Mouse (Mus musculus) hematopoietic stem cell, adult 5-6 weeks (primary cell): ENCODE results near the gene Fbxo42. TPM values are rescaled to one million over a fixed set of nuclear protein-coding genes. Genes with fewer than 3 reads are reported as not detected.

Source experiments
- ATAC-seq, 2 experiments: fragments of 125-278 bp in 1 of 2; replicated peaks in 1 of 2; 2 replicates each; pipeline ENCODE4 v1.8.0; 2016 to 2017; ENCODE audit warnings: inconsistent platforms in 2 of 2, mild to moderate bottlenecking in 2 of 2, moderate number of reproducible peaks in 2 of 2, low read depth in 1 of 2, moderate TSS enrichment in 1 of 2; ENCODE audit not compliant: low FRiP score in 2 of 2, poor library complexity in 2 of 2, severe bottlenecking in 2 of 2, insufficient read depth in 1 of 2, low TSS enrichment in 1 of 2
- total RNA-seq: library from RNA; stranded (forward); fragments of 172-1452, 232-1000 nt; gene quantifications from 2 replicates; pipeline ENCODE4 v1.2.3, GENCODE M21; 2017

Gene Fbxo42
- total RNA-seq, 1 experiment from 2014 or later, result 10.0 TPM

DNA sequence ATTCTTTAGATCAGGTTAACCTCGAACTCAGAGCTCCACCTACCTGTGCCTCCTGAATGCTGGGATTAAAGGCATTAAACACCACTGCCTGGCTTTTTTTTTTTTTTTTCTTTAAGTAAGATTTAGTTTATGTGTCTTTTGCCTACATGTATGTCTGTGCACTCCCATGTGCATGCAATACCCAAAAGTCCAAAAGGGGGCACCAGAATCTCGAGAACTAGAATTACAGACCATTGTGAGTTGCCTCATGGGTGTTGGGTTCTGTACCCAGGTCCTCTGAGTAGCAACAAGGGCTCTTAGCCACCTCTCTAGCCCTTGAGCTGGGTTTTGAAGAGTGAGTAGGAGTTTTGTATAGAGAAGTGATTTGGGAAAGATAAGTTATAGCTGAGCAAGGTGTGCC is 104.9 kb downstream of the Fbxo42 start:
- ATAC-seq, result no peak

Other genes with a start within 250 kb of the Fbxo42 start
- 11.0 and 12.1 TPM in 2 replicates for gene Padi2, start 241.6 kb upstream of the Fbxo42 start, total RNA-seq
- 69.8 and 102 TPM in 2 replicates for gene Sdhb, start 186.7 kb upstream of the Fbxo42 start, total RNA-seq
- gene Atp13a2, start 161.0 kb upstream of the Fbxo42 start, total RNA-seq, result 34.5 and 51.0 TPM in 2 replicates
- not detected in 2 replicates for gene Mfap2, start 137.5 kb upstream of the Fbxo42 start, total RNA-seq
- 8.3 and 9.9 TPM in 2 replicates for gene Crocc, start 87.4 kb upstream of the Fbxo42 start, total RNA-seq
- gene Necap2, start 69.6 kb upstream of the Fbxo42 start, total RNA-seq, result 44.7 and 59.7 TPM in 2 replicates
- gene Spata21, start 59.6 kb upstream of the Fbxo42 start, total RNA-seq, result not detected in 2 replicates
- gene Szrd1, start 8.1 kb upstream of the Fbxo42 start, total RNA-seq, result 51.7 and 59.0 TPM in 2 replicates
- gene Rsg1, start 66.0 kb downstream of the Fbxo42 start, total RNA-seq, result 0.81 and 3.5 TPM in 2 replicates
- not detected in 2 replicates for gene Arhgef19, start 91.6 kb downstream of the Fbxo42 start, total RNA-seq
- gene Epha2, start 153.3 kb downstream of the Fbxo42 start, total RNA-seq, result 1.0 TPM in 1 of 2 replicates, not detected in the other
- gene Fam131c, start 220.3 kb downstream of the Fbxo42 start, total RNA-seq, result not detected in 2 replicates